Mouse (Mus musculus) 416B (cell line): ENCODE data around the gene Fmod.

Experiments used
- DNase-seq: peaks from one replicate; pipeline ENCODE4 v3.0.0; 2011; ENCODE audit warnings: low read depth

The Fmod gene

GRCm38 (mm10) chr1:134076789-134077188 lies 39.7 kb downstream of the Fmod start:
- no peak for DNase-seq

- DNase-seq = peak; percentile 74
These were observed 40.5 kb downstream of the Fmod start for GRCm38 (mm10) chr1:134077389-134078060.

- DNase-seq = peak; percentile 76
These were observed 41.2 kb downstream of the Fmod start for GRCm38 (mm10) chr1:134078061-134078795.

- DNase-seq = peak; percentile 94
These were observed 41.9 kb downstream of the Fmod start, which contains the start of gene Btg2 for GRCm38 (mm10) chr1:134078802-134079476. Gene Btg2 (minus strand): TSS chr1:134079120.

GRCm38 (mm10) chr1:134079477-134080163 lies 42.6 kb downstream of the Fmod start:
- peak; percentile 40 for DNase-seq

- DNase-seq = no peak
These were observed 43.4 kb downstream of the Fmod start for GRCm38 (mm10) chr1:134080406-134080805.

- no peak for DNase-seq
These were observed 43.9 kb downstream of the Fmod start for GRCm38 (mm10) chr1:134080881-134081450.

GRCm38 (mm10) chr1:134082987-134083516 lies 46.0 kb downstream of the Fmod start:
- no peak for DNase-seq

GRCm38 (mm10) chr1:134083676-134084075 lies 46.6 kb downstream of the Fmod start:
- no peak for DNase-seq

- no peak for DNase-seq
These were observed 47.1 kb downstream of the Fmod start for GRCm38 (mm10) chr1:134084128-134084527.

GRCm38 (mm10) chr1:134086017-134086416 lies 49.0 kb downstream of the Fmod start:
- no peak for DNase-seq

- DNase-seq = peak; percentile 77
These were observed 49.9 kb downstream of the Fmod start for GRCm38 (mm10) chr1:134086811-134087398.

GRCm38 (mm10) chr1:134089074-134089473 lies 52.0 kb downstream of the Fmod start:
- no peak for DNase-seq

GRCm38 (mm10) chr1:134091851-134092250 lies 54.8 kb downstream of the Fmod start:
- no peak for DNase-seq

GRCm38 (mm10) chr1:134092368-134092767 lies 55.3 kb downstream of the Fmod start:
- DNase-seq = no peak

GRCm38 (mm10) chr1:134092852-134093770 lies 56.1 kb downstream of the Fmod start:
- DNase-seq = peak; percentile 93

GRCm38 (mm10) chr1:134093771-134094526 lies 56.9 kb downstream of the Fmod start:
- DNase-seq = peak; percentile 53

- DNase-seq = no peak
These were observed 58.1 kb downstream of the Fmod start for GRCm38 (mm10) chr1:134095033-134095612.

GRCm38 (mm10) chr1:134095721-134096120 lies 58.7 kb downstream of the Fmod start:
- no peak for DNase-seq
